Mouse (Mus musculus) liver, embryonic 14.5 days (tissue): Measurements from ENCODE around the gene Nebl. TPM values are rescaled to one million over a fixed set of nuclear protein-coding genes. Genes with fewer than 3 reads are reported as not detected.

Source experiments
- ATAC-seq: fragments of 200-750 bp; cut with Nextera tagmentation; 2 replicates; pipeline ENCODE4 v1.8.0; 2017; ENCODE audit warnings: moderate number of reproducible peaks, mild to moderate bottlenecking, moderate library complexity; ENCODE audit not compliant: insufficient read depth
- DNase-seq, 3 experiments: peaks; one replicate each; pipeline ENCODE4 v3.0.0-alpha.2; 2012 to 2013; ENCODE audit warnings: low read depth in 3 of 3, low spot score in 3 of 3
- H3K27ac ChIP-seq: fragments of 300-500 bp; sonication (generic); 2 replicates; pipeline ENCODE4 v1.5.1; 2014; ENCODE audit warnings: moderate library complexity, mild to moderate bottlenecking, control low read depth, inconsistent platforms
- H3K27me3 ChIP-seq: fragments of 300-500 bp; sonication (generic); 2 replicates; pipeline ENCODE4 v1.6.1; 2014; ENCODE audit warnings: mild to moderate bottlenecking, low read length, moderate library complexity; ENCODE audit not compliant: control insufficient read depth, insufficient read depth
- H3K36me3 ChIP-seq: fragments of 300-500 bp; sonication (generic); replicated peaks from 2 replicates; pipeline ENCODE4 v1.6.1; 2014; ENCODE audit warnings: low read depth; ENCODE audit not compliant: control insufficient read depth, insufficient read depth
- H3K4me1 ChIP-seq, 2 experiments: fragments of 200-500 bp in 1 of 2; fragments of 300-500 bp in 1 of 2; sonication (generic) in 1 of 2; replicated peaks; 2 replicates each; pipeline ENCODE4 v1.6.1; 2012 to 2014; ENCODE audit warnings: antibody characterized with exemption in 1 of 2, inconsistent platforms in 1 of 2, low read length in 1 of 2; ENCODE audit not compliant: control insufficient read depth in 2 of 2, insufficient read depth in 2 of 2
- H3K4me2 ChIP-seq: fragments of 300-500 bp; sonication (generic); 2 replicates; pipeline ENCODE4 v1.6.1; 2014; ENCODE audit warnings: low read depth, mild to moderate bottlenecking, control low read depth, moderate library complexity
- H3K4me3 ChIP-seq, 2 experiments: fragments of 200-500 bp in 1 of 2; fragments of 300-500 bp in 1 of 2; sonication (generic) in 1 of 2; 2 replicates each; pipeline ENCODE4 v1.5.1; 2012 to 2014; ENCODE audit warnings: low read depth in 2 of 2, low read length in 2 of 2, mild to moderate bottlenecking in 2 of 2, control low read depth in 1 of 2, inconsistent platforms in 1 of 2, moderate library complexity in 1 of 2; ENCODE audit not compliant: insufficient read depth in 1 of 2
- H3K9ac ChIP-seq: fragments of 300-500 bp; sonication (generic); replicated peaks from 2 replicates; pipeline ENCODE4 v1.6.1; 2014; ENCODE audit warnings: mild to moderate bottlenecking, control low read depth, moderate library complexity
- H3K9me3 ChIP-seq: fragments of 300-500 bp; sonication (generic); 2 replicates; pipeline ENCODE4 v1.6.1; 2016; ENCODE audit warnings: low read length, mixed read lengths; ENCODE audit not compliant: control insufficient read depth
- CTCF ChIP-seq: IDR thresholded peaks from 2 replicates; pipeline ENCODE4 v1.5.1; 2016; ENCODE audit warnings: antibody characterized with exemption, low read depth, control low read depth
- EP300 ChIP-seq: IDR thresholded peaks from 2 replicates; pipeline ENCODE4 v1.6.1; 2016; ENCODE audit warnings: antibody characterized with exemption, low read depth
- WGBS: fragments of 180-500 bp; shearing (Covaris S2); extraction: QIAGEN DNeasy Blood & Tissue Kit; methylation state at CpG from one replicate; pipeline ENCODE4 v1.1.7; 2014; ENCODE audit not compliant: insufficient replicate concordance; 5-methylcytosine and 5-hydroxymethylcytosine counted together
- polyA plus RNA-seq, 2 experiments: library from polyadenylated mRNA; depleted of rRNA in 1 of 2; stranded (reverse) in 1 of 2; unstranded in 1 of 2; fragments of >200 nt; fragmentation: Nextera tagmentation in 1 of 2; extraction: Ambion mirVana in 1 of 2; gene quantifications; 2 replicates each; pipeline versions ENCODE4 v1.2.1 to v1.2.3; 2012 to 2014

Nebl gene
- polyA plus RNA-seq, 2 experiments: 0.21 to 0.22 TPM

- no peak for DNase-seq
- no peak for TF ChIP-seq CTCF
- TF ChIP-seq EP300: no peak
- peaks cover 0 to 3% of the 10 kb centered on the region in 2 experiments; a peak in 2 of 4 replicates for H3K4me1 ChIP-seq
- no peak overlapping the region for H3K27ac ChIP-seq
- peak overlapping the region; percentile 48 for H3K4me2 ChIP-seq
- no peaks in the 10 kb centered on the region for H3K36me3 ChIP-seq
- ATAC-seq: no peak
- H3K4me3 ChIP-seq: peak overlapping the region; percentile 4 to 5; a peak in 2 of 4 replicates
- H3K27me3 ChIP-seq: no peaks in the 10 kb centered on the region
- no peak overlapping the region for H3K9ac ChIP-seq
- H3K9me3 ChIP-seq: no peaks in the 10 kb centered on the region
- WGBS: 4% methylated on average over 11 of the region's 11 CpGs
Measured at GRCm38 (mm10) chr2:17742051-17742763, 10.9 kb upstream of the Nebl start.

- TF ChIP-seq EP300 (no peak), CTCF (no peak)
- Histone ChIP-seq H3K9me3 (no peaks in the 10 kb centered on the region), H3K27ac (no peak overlapping the region), H3K4me3 (peak overlapping the region; percentile 5 to 35; a peak in 3 of 4 replicates), H3K9ac (no peak overlapping the region), H3K4me1 (peaks cover 0 to 3% of the 10 kb centered on the region in 2 experiments; a peak in 2 of 4 replicates), H3K4me2 (peak overlapping the region; percentile 48), H3K36me3 (no peaks in the 10 kb centered on the region), H3K27me3 (no peaks in the 10 kb centered on the region)
- peak in 1 of 3 experiments; percentile 11 for DNase-seq
- 2% methylated on average over 16 of the region's 16 CpGs for WGBS
- no peak for ATAC-seq
Measured at GRCm38 (mm10) chr2:17741555-17741954, 10.3 kb upstream of the Nebl start.

- Histone ChIP-seq H3K9me3 (no peaks in the 10 kb centered on the region), H3K4me2 (no peak overlapping the region), H3K27ac (no peak overlapping the region), H3K4me3 (no peak overlapping the region), H3K9ac (no peak overlapping the region), H3K36me3 (no peaks in the 10 kb centered on the region), H3K4me1 (peaks cover 0 to 3% of the 10 kb centered on the region in 2 experiments; a peak in 2 of 4 replicates), H3K27me3 (no peaks in the 10 kb centered on the region)
- TF ChIP-seq EP300 (no peak), CTCF (no peak)
- 48% methylated on average over 2 of the region's 2 CpGs for WGBS
- DNase-seq (no peak), ATAC-seq (no peak)
Measured at GRCm38 (mm10) chr2:17740454-17740853, 9.2 kb upstream of the Nebl start.

GRCm38 (mm10) chr2:17732210-17732609 is 946 bp upstream of the Nebl start:
- no peak for ATAC-seq
- peaks cover 29% of the 10 kb centered on the region for H3K27me3 ChIP-seq
- WGBS: 33% methylated on average over 7 of the region's 7 CpGs

GRCm38 (mm10) chr2:17731831-17732200 is 552 bp upstream of the Nebl start:
- TF ChIP-seq EP300: no peak
- no peak for TF ChIP-seq CTCF
- no peaks in the 10 kb centered on the region for H3K36me3 ChIP-seq
- H3K27me3 ChIP-seq: peaks cover 29% of the 10 kb centered on the region
- H3K4me1 ChIP-seq: 0 out of 4 replicates have a peak, but pooled peaks cover 0 to 1% of the 10 kb centered on the region in 2 experiments
- no peaks in the 10 kb centered on the region for H3K9me3 ChIP-seq
- no peak overlapping the region for H3K27ac ChIP-seq
- no peak overlapping the region for H3K4me2 ChIP-seq
- DNase-seq (no peak), ATAC-seq (no peak)
- 15% methylated on average over 6 of the region's 6 CpGs for WGBS
- H3K9ac ChIP-seq: no peak overlapping the region
- H3K4me3 ChIP-seq: no peak overlapping the region

More at GRCm38 (mm10) chr2:17732210-17732609, 946 bp upstream of the Nebl start:
- no peak overlapping the region for H3K4me3 ChIP-seq
- no peaks in the 10 kb centered on the region for H3K9me3 ChIP-seq
- no peak overlapping the region for H3K27ac ChIP-seq
- no peak overlapping the region for H3K4me2 ChIP-seq
- TF ChIP-seq CTCF: no peak
- TF ChIP-seq EP300: no peak
- H3K36me3 ChIP-seq: no peaks in the 10 kb centered on the region
- H3K4me1 ChIP-seq: 0 out of 4 replicates have a peak, but pooled peaks cover 0 to 1% of the 10 kb centered on the region in 2 experiments
- no peak overlapping the region for H3K9ac ChIP-seq
- no peak for DNase-seq
